Mouse (Mus musculus): Measurements from ENCODE around the gene Cfap97d2.

Cfap97d2 gene

GRCm38 (mm10) chr8:13692302-13693066 is 13.2 kb upstream of the Cfap97d2 start:
- H3K4me1 ChIP-seq (replicated peaks; ENCODE audit: low read depth, low read length): no peaks in the 10 kb centered on the region; the same call in 1 of the 2 replicates
- no peak overlapping the region for H3K4me3 ChIP-seq (replicated peaks; ENCODE audit: low read length)
- no peak for TF ChIP-seq NANOG (IDR thresholded peaks at IDR 0.05; ENCODE audit: borderline replicate concordance, low read length)
- no peak for TF ChIP-seq POU5F1 (IDR thresholded peaks at IDR 0.05; ENCODE audit: borderline replicate concordance, low read length)
- no peak for TF ChIP-seq CTCF (conservative IDR thresholded peaks at IDR 0.05; ENCODE audit: low read length)
- H3K36me3 ChIP-seq (ENCODE audit: insufficient read depth, low read length): no peaks in the 10 kb centered on the region
- no peaks in the 10 kb centered on the region for H3K27me3 ChIP-seq (ENCODE audit: insufficient read depth, low read length)
- H3K9me3 ChIP-seq (ENCODE audit: low read length): no peaks in the 10 kb centered on the region

- Histone ChIP-seq H3K9me3 (ENCODE audit: low read length) (no peaks in the 10 kb centered on the region), H3K27me3 (ENCODE audit: insufficient read depth, low read length) (no peaks in the 10 kb centered on the region; the same call in 1 of the 2 replicates), H3K36me3 (ENCODE audit: insufficient read depth, low read length) (no peaks in the 10 kb centered on the region), H3K4me3 (replicated peaks; ENCODE audit: low read length) (no peak overlapping the region), H3K4me1 (replicated peaks; ENCODE audit: low read depth, low read length) (no peaks in the 10 kb centered on the region)
- TF ChIP-seq POU5F1 (IDR thresholded peaks at IDR 0.05; ENCODE audit: borderline replicate concordance, low read length): no peak
- TF ChIP-seq CTCF (conservative IDR thresholded peaks at IDR 0.05; ENCODE audit: low read length): no peak
- no peak for TF ChIP-seq NANOG (IDR thresholded peaks at IDR 0.05; ENCODE audit: borderline replicate concordance, low read length)
Observed at GRCm38 (mm10) chr8:13694735-13695134, 11.0 kb upstream of the Cfap97d2 start.

GRCm38 (mm10) chr8:13695203-13695867 is 10.4 kb upstream of the Cfap97d2 start:
- Histone ChIP-seq H3K27me3 (ENCODE audit: insufficient read depth, low read length) (no peaks in the 10 kb centered on the region; the same call in 1 of the 2 replicates), H3K4me1 (replicated peaks; ENCODE audit: low read depth, low read length) (no peaks in the 10 kb centered on the region), H3K4me3 (replicated peaks; ENCODE audit: low read length) (no peak overlapping the region), H3K36me3 (ENCODE audit: insufficient read depth, low read length) (no peaks in the 10 kb centered on the region), H3K9me3 (ENCODE audit: low read length) (no peaks in the 10 kb centered on the region)
- TF ChIP-seq NANOG (IDR thresholded peaks at IDR 0.05; ENCODE audit: borderline replicate concordance, low read length) (no peak), POU5F1 (IDR thresholded peaks at IDR 0.05; ENCODE audit: borderline replicate concordance, low read length) (no peak), CTCF (conservative IDR thresholded peaks at IDR 0.05; ENCODE audit: low read length) (no peak)

GRCm38 (mm10) chr8:13696157-13696556 is 9.5 kb upstream of the Cfap97d2 start:
- TF ChIP-seq NANOG (IDR thresholded peaks at IDR 0.05; ENCODE audit: borderline replicate concordance, low read length) (no peak), POU5F1 (IDR thresholded peaks at IDR 0.05; ENCODE audit: borderline replicate concordance, low read length) (no peak), CTCF (conservative IDR thresholded peaks at IDR 0.05; ENCODE audit: low read length) (no peak)
- H3K4me3 ChIP-seq (replicated peaks; ENCODE audit: low read length): no peak overlapping the region
- no peaks in the 10 kb centered on the region; the same call in 1 of the 2 replicates for H3K27me3 ChIP-seq (ENCODE audit: insufficient read depth, low read length)

GRCm38 (mm10) chr8:13697196-13697595 is 8.5 kb upstream of the Cfap97d2 start:
- H3K4me3 ChIP-seq (replicated peaks; ENCODE audit: low read length): no peak overlapping the region
- H3K27me3 ChIP-seq (ENCODE audit: insufficient read depth, low read length): no peaks in the 10 kb centered on the region; the same call in 1 of the 2 replicates
- TF ChIP-seq NANOG (IDR thresholded peaks at IDR 0.05; ENCODE audit: borderline replicate concordance, low read length) (no peak), POU5F1 (IDR thresholded peaks at IDR 0.05; ENCODE audit: borderline replicate concordance, low read length) (no peak), CTCF (conservative IDR thresholded peaks at IDR 0.05; ENCODE audit: low read length) (no peak)
- H3K4me1 ChIP-seq (replicated peaks; ENCODE audit: low read depth, low read length): no peaks in the 10 kb centered on the region
- H3K9me3 ChIP-seq (ENCODE audit: low read length): no peaks in the 10 kb centered on the region
- no peaks in the 10 kb centered on the region for H3K36me3 ChIP-seq (ENCODE audit: insufficient read depth, low read length)

More at GRCm38 (mm10) chr8:13696157-13696556, 9.5 kb upstream of the Cfap97d2 start:
- Histone ChIP-seq H3K9me3 (ENCODE audit: low read length) (no peaks in the 10 kb centered on the region), H3K4me1 (replicated peaks; ENCODE audit: low read depth, low read length) (no peaks in the 10 kb centered on the region), H3K36me3 (ENCODE audit: insufficient read depth, low read length) (no peaks in the 10 kb centered on the region)

GRCm38 (mm10) chr8:13697681-13698080 is 8.0 kb upstream of the Cfap97d2 start:
- TF ChIP-seq POU5F1 (IDR thresholded peaks at IDR 0.05; ENCODE audit: borderline replicate concordance, low read length): no peak
- no peak for TF ChIP-seq CTCF (conservative IDR thresholded peaks at IDR 0.05; ENCODE audit: low read length)
- no peak for TF ChIP-seq NANOG (IDR thresholded peaks at IDR 0.05; ENCODE audit: borderline replicate concordance, low read length)
- Histone ChIP-seq H3K4me1 (replicated peaks; ENCODE audit: low read depth, low read length) (no peaks in the 10 kb centered on the region), H3K4me3 (replicated peaks; ENCODE audit: low read length) (no peak overlapping the region), H3K9me3 (ENCODE audit: low read length) (no peaks in the 10 kb centered on the region), H3K27me3 (ENCODE audit: insufficient read depth, low read length) (no peaks in the 10 kb centered on the region; the same call in 1 of the 2 replicates), H3K36me3 (ENCODE audit: insufficient read depth, low read length) (no peaks in the 10 kb centered on the region)

- Histone ChIP-seq H3K36me3 (ENCODE audit: insufficient read depth, low read length) (no peaks in the 10 kb centered on the region), H3K4me1 (replicated peaks; ENCODE audit: low read depth, low read length) (0 out of 2 replicates have a peak, but pooled peaks cover 2% of the 10 kb centered on the region), H3K4me3 (replicated peaks; ENCODE audit: low read length) (no peak overlapping the region), H3K27me3 (ENCODE audit: insufficient read depth, low read length) (no peaks in the 10 kb centered on the region; the same call in 1 of the 2 replicates), H3K9me3 (ENCODE audit: low read length) (no peaks in the 10 kb centered on the region)
- TF ChIP-seq NANOG (IDR thresholded peaks at IDR 0.05; ENCODE audit: borderline replicate concordance, low read length) (no peak), CTCF (conservative IDR thresholded peaks at IDR 0.05; ENCODE audit: low read length) (no peak), POU5F1 (IDR thresholded peaks at IDR 0.05; ENCODE audit: borderline replicate concordance, low read length) (no peak)
Observed at GRCm38 (mm10) chr8:13698281-13698680, 7.4 kb upstream of the Cfap97d2 start.

GRCm38 (mm10) chr8:13699323-13699949 is 6.3 kb upstream of the Cfap97d2 start:
- H3K9me3 ChIP-seq (ENCODE audit: low read length): no peaks in the 10 kb centered on the region
- 0 out of 2 replicates have a peak, but pooled peaks cover 2% of the 10 kb centered on the region for H3K4me1 ChIP-seq (replicated peaks; ENCODE audit: low read depth, low read length)
- H3K4me3 ChIP-seq (replicated peaks; ENCODE audit: low read length): no peak overlapping the region
- no peaks in the 10 kb centered on the region; the same call in 1 of the 2 replicates for H3K27me3 ChIP-seq (ENCODE audit: insufficient read depth, low read length)
- no peak for TF ChIP-seq NANOG (IDR thresholded peaks at IDR 0.05; ENCODE audit: borderline replicate concordance, low read length)
- TF ChIP-seq CTCF (conservative IDR thresholded peaks at IDR 0.05; ENCODE audit: low read length): no peak
- TF ChIP-seq POU5F1 (IDR thresholded peaks at IDR 0.05; ENCODE audit: borderline replicate concordance, low read length): no peak
- no peaks in the 10 kb centered on the region for H3K36me3 ChIP-seq (ENCODE audit: insufficient read depth, low read length)

Data from E14TG2a.4 (cell line).